Mouse (Mus musculus) 3T3-L1 (cell line): ENCODE measurements at regions not wholly inside any gene's neighbourhood (a gene's known extent, or its start where the extent isn't known, plus 50 kb on each side); places are given as distances from the start of the nearest gene placed in this dataset.

ENCODE experiments used
- DNase-seq: peaks from one replicate; pipeline ENCODE4 v3.0.0-alpha.2; 2015; ENCODE audit warnings: low read depth, low spot score

GRCm38 (mm10) chr12:9847034-9847433, 277.1 kb downstream of the Osr1 start:
- no peak for DNase-seq

GRCm38 (mm10) chr12:9847465-9848205, 277.7 kb downstream of the Osr1 start:
- DNase-seq, result no peak

- DNase-seq, result no peak
These were observed 285.6 kb downstream of the Osr1 start for GRCm38 (mm10) chr12:9855503-9856024.

GRCm38 (mm10) chr12:9856128-9856621, 286.3 kb downstream of the Osr1 start:
- peak; percentile 96 for DNase-seq

- no peak for DNase-seq
These were observed 288.1 kb downstream of the Osr1 start for GRCm38 (mm10) chr12:9857990-9858389.

- DNase-seq, result no peak
These were observed 292.4 kb downstream of the Osr1 start for GRCm38 (mm10) chr12:9862301-9862700.

- DNase-seq, result no peak
These were observed 302.3 kb downstream of the Osr1 start for GRCm38 (mm10) chr12:9872236-9872635.

GRCm38 (mm10) chr12:9873214-9873613, 303.3 kb downstream of the Osr1 start:
- no peak for DNase-seq

- peak; percentile 88 for DNase-seq
These were observed 304.9 kb downstream of the Osr1 start for GRCm38 (mm10) chr12:9874823-9875222.

GRCm38 (mm10) chr12:9881953-9882623, 312.2 kb downstream of the Osr1 start:
- peak; percentile 34 for DNase-seq

- DNase-seq, result no peak
These were observed 313.3 kb downstream of the Osr1 start for GRCm38 (mm10) chr12:9883037-9883730.

- DNase-seq, result no peak
These were observed 324.6 kb downstream of the Osr1 start for GRCm38 (mm10) chr12:9894521-9894920.

GRCm38 (mm10) chr12:9897980-9898379, 328.1 kb downstream of the Osr1 start:
- DNase-seq, result no peak

GRCm38 (mm10) chr12:9898420-9898819, 328.5 kb downstream of the Osr1 start:
- DNase-seq, result peak; percentile 99

- DNase-seq, result peak; percentile 62
These were observed 332.0 kb downstream of the Osr1 start for GRCm38 (mm10) chr12:9901948-9902347.

GRCm38 (mm10) chr12:9903702-9904231, 333.9 kb downstream of the Osr1 start:
- DNase-seq, result no peak

- peak; percentile 66 for DNase-seq
These were observed 342.4 kb downstream of the Osr1 start for GRCm38 (mm10) chr12:9912333-9912732.

GRCm38 (mm10) chr12:9915726-9916140, 345.8 kb downstream of the Osr1 start:
- DNase-seq, result no peak

- DNase-seq, result no peak
These were observed 348.1 kb downstream of the Osr1 start for GRCm38 (mm10) chr12:9918026-9918425.

- DNase-seq, result no peak
These were observed 349.1 kb downstream of the Osr1 start for GRCm38 (mm10) chr12:9919007-9919406.

GRCm38 (mm10) chr12:9919433-9919832, 349.5 kb downstream of the Osr1 start:
- DNase-seq, result no peak

GRCm38 (mm10) chr12:9920401-9920800, 350.5 kb downstream of the Osr1 start:
- no peak for DNase-seq
